Mouse (Mus musculus): ENCODE data around the gene Relb. TPM values are rescaled to one million over a fixed set of nuclear protein-coding genes. Genes with fewer than 3 reads are reported as not detected.

The Relb gene
- total and polyA plus RNA-seq, 2 experiments from 2014 or later = 5.4 to 6.5 TPM

GRCm38 (mm10) chr7:19557982-19558900 is 71.0 kb downstream of the Relb start:
- no peak for DNase-seq
- H3K9me3 ChIP-seq (ENCODE audit: low read length) = no peaks in the 10 kb centered on the region
- no peak overlapping the region for H3K4me3 ChIP-seq (ENCODE audit: low read depth, low read length)
- ATAC-seq = no peak
- H3K4me1 ChIP-seq (ENCODE audit: insufficient read depth) = peaks cover 26% of the 10 kb centered on the region; the same call in 1 of the 2 replicates
- H3K9ac ChIP-seq = no peak overlapping the region
- no peak overlapping the region for H3K27ac ChIP-seq (ENCODE audit: low read depth, low read length)
- no peak for TF ChIP-seq CTCF (IDR thresholded peaks at IDR 0.05; ENCODE audit: low read depth)
- WGBS = 95% methylated on average over 6 of the region's 6 CpGs
- H3K27me3 ChIP-seq (ENCODE audit: insufficient read depth, low read length) = no peaks in the 10 kb centered on the region
- H3K4me2 ChIP-seq (ENCODE audit: low read depth) = no peak overlapping the region
- peaks cover 3% of the 10 kb centered on the region; the same call in 1 of the 2 replicates for H3K36me3 ChIP-seq (ENCODE audit: insufficient read depth)

- no peak for TF ChIP-seq CTCF (IDR thresholded peaks at IDR 0.05; ENCODE audit: low read depth)
- no peaks in the 10 kb centered on the region for H3K9me3 ChIP-seq (ENCODE audit: low read length)
- no peaks in the 10 kb centered on the region for H3K27me3 ChIP-seq (ENCODE audit: insufficient read depth, low read length)
- H3K4me2 ChIP-seq (ENCODE audit: low read depth) = no peak overlapping the region
- DNase-seq (no peak), ATAC-seq (no peak)
- peaks cover 20% of the 10 kb centered on the region; the same call in 1 of the 2 replicates for H3K4me1 ChIP-seq (ENCODE audit: insufficient read depth)
- H3K36me3 ChIP-seq (ENCODE audit: insufficient read depth) = peaks cover 3% of the 10 kb centered on the region; the same call in 1 of the 2 replicates
- WGBS = 95% methylated on average over 2 of the region's 2 CpGs
- no peak overlapping the region for H3K27ac ChIP-seq (ENCODE audit: low read depth, low read length)
- no peak overlapping the region for H3K4me3 ChIP-seq (ENCODE audit: low read depth, low read length)
- no peak overlapping the region for H3K9ac ChIP-seq
Observed at GRCm38 (mm10) chr7:19557086-19557485, 72.2 kb downstream of the Relb start.

Other genes starting within 250 kb of the Relb start
- gene Ercc2, start 247.4 kb downstream of the Relb start, total RNA-seq (2014; rRNA removed) = 47.7 and 58.2 TPM in 2 replicates
- gene Ercc2, start 247.4 kb downstream of the Relb start, polyA plus RNA-seq (2015; fragmentation: Nextera tagmentation; extraction: Ambion mirVana) = 17.9 and 21.8 TPM in 2 replicates
- 2.2 and 3.0 TPM in 2 replicates for gene Klc3, start 225.3 kb downstream of the Relb start, total RNA-seq (2014; rRNA removed)
- gene Klc3, start 225.3 kb downstream of the Relb start, polyA plus RNA-seq (2015; fragmentation: Nextera tagmentation; extraction: Ambion mirVana) = 2.1 and 2.9 TPM in 2 replicates
- gene Ckm, start 224.7 kb downstream of the Relb start, total RNA-seq (2014; rRNA removed) = 0.48 and 4.2 TPM in 2 replicates
- not detected in 2 replicates for gene Ckm, start 224.7 kb downstream of the Relb start, polyA plus RNA-seq (2015; fragmentation: Nextera tagmentation; extraction: Ambion mirVana)
- gene Mark4, start 170.6 kb downstream of the Relb start, total RNA-seq (2014; rRNA removed) = 46.7 and 47.1 TPM in 2 replicates
- gene Mark4, start 170.6 kb downstream of the Relb start, polyA plus RNA-seq (2015; fragmentation: Nextera tagmentation; extraction: Ambion mirVana) = 16.1 and 21.0 TPM in 2 replicates
- gene Exoc3l2, start 166.1 kb downstream of the Relb start, total RNA-seq (2014; rRNA removed) = 0.14 and 0.23 TPM in 2 replicates
- gene Exoc3l2, start 166.1 kb downstream of the Relb start, polyA plus RNA-seq (2015; fragmentation: Nextera tagmentation; extraction: Ambion mirVana) = 0.36 and 0.38 TPM in 2 replicates
- 17.3 and 17.8 TPM in 2 replicates for gene Bloc1s3, start 121.1 kb downstream of the Relb start, total RNA-seq (2014; rRNA removed)
- gene Bloc1s3, start 121.1 kb downstream of the Relb start, polyA plus RNA-seq (2015; fragmentation: Nextera tagmentation; extraction: Ambion mirVana) = 4.5 and 5.1 TPM in 2 replicates
- 28.5 and 28.8 TPM in 2 replicates for gene Trappc6a, start 121.0 kb downstream of the Relb start, total RNA-seq (2014; rRNA removed)
- gene Trappc6a, start 121.0 kb downstream of the Relb start, polyA plus RNA-seq (2015; fragmentation: Nextera tagmentation; extraction: Ambion mirVana) = 38.7 and 38.8 TPM in 2 replicates
- 2.0 and 3.4 TPM in 2 replicates for gene Nkpd1, start 111.6 kb downstream of the Relb start, total RNA-seq (2014; rRNA removed)
- gene Nkpd1, start 111.6 kb downstream of the Relb start, polyA plus RNA-seq (2015; fragmentation: Nextera tagmentation; extraction: Ambion mirVana) = 1.1 and 2.3 TPM in 2 replicates
- 86.4 and 87.8 TPM in 2 replicates for gene Ppp1r37, start 66.4 kb downstream of the Relb start, total RNA-seq (2014; rRNA removed)
- 23.4 and 27.2 TPM in 2 replicates for gene Ppp1r37, start 66.4 kb downstream of the Relb start, polyA plus RNA-seq (2015; fragmentation: Nextera tagmentation; extraction: Ambion mirVana)
- gene Zfp296, start 52.2 kb downstream of the Relb start, total RNA-seq (2014; rRNA removed) = 0.31 and 1.2 TPM in 2 replicates
- gene Zfp296, start 52.2 kb downstream of the Relb start, polyA plus RNA-seq (2015; fragmentation: Nextera tagmentation; extraction: Ambion mirVana) = 0.09 and 0.16 TPM in 2 replicates
- 38.2 and 56.4 TPM in 2 replicates for gene Gemin7, start 51.8 kb downstream of the Relb start, total RNA-seq (2014; rRNA removed)
- gene Gemin7, start 51.8 kb downstream of the Relb start, polyA plus RNA-seq (2015; fragmentation: Nextera tagmentation; extraction: Ambion mirVana) = 145 and 148 TPM in 2 replicates
- gene Clasrp, start 25.0 kb downstream of the Relb start, total RNA-seq (2014; rRNA removed) = 56.0 and 89.0 TPM in 2 replicates
- 50.1 and 56.8 TPM in 2 replicates for gene Clasrp, start 25.0 kb downstream of the Relb start, polyA plus RNA-seq (2015; fragmentation: Nextera tagmentation; extraction: Ambion mirVana)
- gene Clptm1, start 35.6 kb upstream of the Relb start, total RNA-seq (2014; rRNA removed) = 93.2 and 109 TPM in 2 replicates
- 111 and 136 TPM in 2 replicates for gene Clptm1, start 35.6 kb upstream of the Relb start, polyA plus RNA-seq (2015; fragmentation: Nextera tagmentation; extraction: Ambion mirVana)
- 0.86 TPM in 1 of 2 replicates, not detected in the other for gene Apoc2, start 48.5 kb upstream of the Relb start, total RNA-seq (2014; rRNA removed)
- gene Apoc2, start 48.5 kb upstream of the Relb start, polyA plus RNA-seq (2015; fragmentation: Nextera tagmentation; extraction: Ambion mirVana) = 0.50 TPM in 1 of 2 replicates, not detected in the other
- gene Gm44805, start 52.0 kb upstream of the Relb start, total RNA-seq (2014; rRNA removed) = not detected in 2 replicates
- not detected in 2 replicates for gene Gm44805, start 52.0 kb upstream of the Relb start, polyA plus RNA-seq (2015; fragmentation: Nextera tagmentation; extraction: Ambion mirVana)
- not detected in 2 replicates for gene Apoc4, start 52.0 kb upstream of the Relb start, total RNA-seq (2014; rRNA removed)
- not detected in 2 replicates for gene Apoc4, start 52.0 kb upstream of the Relb start, polyA plus RNA-seq (2015; fragmentation: Nextera tagmentation; extraction: Ambion mirVana)
- gene Apoc1, start 63.2 kb upstream of the Relb start, total RNA-seq (2014; rRNA removed) = 2.1 and 5.3 TPM in 2 replicates
- 3.0 and 5.5 TPM in 2 replicates for gene Apoc1, start 63.2 kb upstream of the Relb start, polyA plus RNA-seq (2015; fragmentation: Nextera tagmentation; extraction: Ambion mirVana)
- 1,116 and 1,436 TPM in 2 replicates for gene Apoe, start 69.8 kb upstream of the Relb start, total RNA-seq (2014; rRNA removed)
- gene Apoe, start 69.8 kb upstream of the Relb start, polyA plus RNA-seq (2015; fragmentation: Nextera tagmentation; extraction: Ambion mirVana) = 1,283 and 1,495 TPM in 2 replicates
- gene Tomm40, start 86.0 kb upstream of the Relb start, total RNA-seq (2014; rRNA removed) = 98.9 and 113 TPM in 2 replicates
- gene Tomm40, start 86.0 kb upstream of the Relb start, polyA plus RNA-seq (2015; fragmentation: Nextera tagmentation; extraction: Ambion mirVana) = 146 and 147 TPM in 2 replicates
- 44.2 and 44.7 TPM in 2 replicates for gene Nectin2, start 121.0 kb upstream of the Relb start, total RNA-seq (2014; rRNA removed)
- 47.2 and 48.7 TPM in 2 replicates for gene Nectin2, start 121.0 kb upstream of the Relb start, polyA plus RNA-seq (2015; fragmentation: Nextera tagmentation; extraction: Ambion mirVana)
- 12.2 and 19.5 TPM in 2 replicates for gene Bcam, start 141.6 kb upstream of the Relb start, total RNA-seq (2014; rRNA removed)
- 10.9 and 12.7 TPM in 2 replicates for gene Bcam, start 141.6 kb upstream of the Relb start, polyA plus RNA-seq (2015; fragmentation: Nextera tagmentation; extraction: Ambion mirVana)
- gene Cblc, start 167.4 kb upstream of the Relb start, total RNA-seq (2014; rRNA removed) = 0.38 and 1.1 TPM in 2 replicates
- 0.67 and 0.84 TPM in 2 replicates for gene Cblc, start 167.4 kb upstream of the Relb start, polyA plus RNA-seq (2015; fragmentation: Nextera tagmentation; extraction: Ambion mirVana)
- gene Bcl3, start 193.3 kb upstream of the Relb start, total RNA-seq (2014; rRNA removed) = 0.43 and 0.77 TPM in 2 replicates
- 0.28 and 0.86 TPM in 2 replicates for gene Bcl3, start 193.3 kb upstream of the Relb start, polyA plus RNA-seq (2015; fragmentation: Nextera tagmentation; extraction: Ambion mirVana)
- 32.4 and 33.3 TPM in 2 replicates for gene Gm19345, start 222.6 kb upstream of the Relb start, total RNA-seq (2014; rRNA removed)
- 14.6 and 16.4 TPM in 2 replicates for gene Gm19345, start 222.6 kb upstream of the Relb start, polyA plus RNA-seq (2015; fragmentation: Nextera tagmentation; extraction: Ambion mirVana)
- not detected in 2 replicates for gene Ceacam16, start 231.9 kb upstream of the Relb start, total RNA-seq (2014; rRNA removed)
- 0.53 and 0.84 TPM in 2 replicates for gene Ceacam16, start 231.9 kb upstream of the Relb start, polyA plus RNA-seq (2015; fragmentation: Nextera tagmentation; extraction: Ambion mirVana)

Measured in forebrain, postnatal 0 days (tissue).